Mouse (Mus musculus): Measurements from ENCODE around the gene Caps2. TPM values are rescaled to one million over a fixed set of nuclear protein-coding genes. Genes with fewer than 3 reads are reported as not detected.

The Caps2 gene
- not detected for polyA plus RNA-seq (2014; fragmentation: Illumina TruSeq; extraction: RNeasy Lipid Tissue Mini Kit (QIAGEN cat#74804); ENCODE audit: low read depth, low replicate concordance)

GRCm38 (mm10) chr10:112163168-112163766, at the start of gene Caps2:
Gene Caps2, plus strand, starts transcription at chr10:112163621.

GRCm38 (mm10) chr10:112159882-112160560, 3.4 kb upstream of the Caps2 start, which contains the start of gene Glipr1l3:
Gene Glipr1l3, minus strand, starts transcription at chr10:112160327.

Other genes starting within 250 kb of the Caps2 start
- gene Krr1, start 191.0 kb upstream of the Caps2 start, polyA plus RNA-seq (2014; fragmentation: Illumina TruSeq; extraction: RNeasy Lipid Tissue Mini Kit (QIAGEN cat#74804); ENCODE audit: low read depth, low replicate concordance), result 21.5 TPM
- gene Glipr1, start 161.0 kb upstream of the Caps2 start, polyA plus RNA-seq (2014; fragmentation: Illumina TruSeq; extraction: RNeasy Lipid Tissue Mini Kit (QIAGEN cat#74804); ENCODE audit: low read depth, low replicate concordance), result 1.2 TPM
- not detected for gene Glipr1l1, start 103.4 kb upstream of the Caps2 start, polyA plus RNA-seq (2014; fragmentation: Illumina TruSeq; extraction: RNeasy Lipid Tissue Mini Kit (QIAGEN cat#74804); ENCODE audit: low read depth, low replicate concordance)
- gene Glipr1l2, start 80.3 kb upstream of the Caps2 start, polyA plus RNA-seq (2014; fragmentation: Illumina TruSeq; extraction: RNeasy Lipid Tissue Mini Kit (QIAGEN cat#74804); ENCODE audit: low read depth, low replicate concordance), result not detected
- gene Glipr1l3, start 3.3 kb upstream of the Caps2 start, polyA plus RNA-seq (2014; fragmentation: Illumina TruSeq; extraction: RNeasy Lipid Tissue Mini Kit (QIAGEN cat#74804); ENCODE audit: low read depth, low replicate concordance), result not detected
- 0.50 TPM for gene Kcnc2, start 107.5 kb downstream of the Caps2 start, polyA plus RNA-seq (2014; fragmentation: Illumina TruSeq; extraction: RNeasy Lipid Tissue Mini Kit (QIAGEN cat#74804); ENCODE audit: low read depth, low replicate concordance)